Mouse (Mus musculus): ENCODE data around the gene Adamts6.

The Adamts6 gene

GRCm38 (mm10) chr13:104460287-104460686, 172.7 kb downstream of the Adamts6 start:
- DNase-seq (ENCODE audit: low read depth) = no peak

- no peak for DNase-seq (ENCODE audit: low read depth)
Observed at GRCm38 (mm10) chr13:104468061-104468460, 180.4 kb downstream of the Adamts6 start.

- DNase-seq (ENCODE audit: low read depth) = no peak
Observed at GRCm38 (mm10) chr13:104476285-104476956, 188.8 kb downstream of the Adamts6 start.

- no peak for DNase-seq (ENCODE audit: low read depth)
Observed at GRCm38 (mm10) chr13:104482426-104483089, 194.9 kb downstream of the Adamts6 start.

- no peak for DNase-seq (ENCODE audit: low read depth)
Observed at GRCm38 (mm10) chr13:104483111-104483722, 195.6 kb downstream of the Adamts6 start.

GRCm38 (mm10) chr13:104491046-104491811, 203.6 kb downstream of the Adamts6 start:
- DNase-seq (ENCODE audit: low read depth) = no peak

- no peak for DNase-seq (ENCODE audit: low read depth)
Observed at GRCm38 (mm10) chr13:104493466-104493993, 205.9 kb downstream of the Adamts6 start.

- DNase-seq (ENCODE audit: low read depth) = no peak
Observed at GRCm38 (mm10) chr13:104494200-104494873, 206.7 kb downstream of the Adamts6 start.

- DNase-seq (ENCODE audit: low read depth) = no peak
Observed at GRCm38 (mm10) chr13:104497592-104497991, 210.0 kb downstream of the Adamts6 start.

GRCm38 (mm10) chr13:104498669-104499068, 211.0 kb downstream of the Adamts6 start:
- no peak for DNase-seq (ENCODE audit: low read depth)

GRCm38 (mm10) chr13:104499116-104500040, 211.7 kb downstream of the Adamts6 start:
- DNase-seq (ENCODE audit: low read depth) = no peak

- no peak for DNase-seq (ENCODE audit: low read depth)
Observed at GRCm38 (mm10) chr13:104502406-104502805, 214.8 kb downstream of the Adamts6 start.

- no peak for DNase-seq (ENCODE audit: low read depth)
Observed at GRCm38 (mm10) chr13:104504043-104504442, 216.4 kb downstream of the Adamts6 start.

- DNase-seq (ENCODE audit: low read depth) = no peak
Observed at GRCm38 (mm10) chr13:104506165-104506875, 218.7 kb downstream of the Adamts6 start.

- no peak for DNase-seq (ENCODE audit: low read depth)
Observed at GRCm38 (mm10) chr13:104507671-104508070, 220.0 kb downstream of the Adamts6 start.

GRCm38 (mm10) chr13:104509561-104510493, 222.2 kb downstream of the Adamts6 start:
- DNase-seq (ENCODE audit: low read depth) = no peak

GRCm38 (mm10) chr13:104510766-104511165, 223.1 kb downstream of the Adamts6 start:
- no peak for DNase-seq (ENCODE audit: low read depth)

GRCm38 (mm10) chr13:104515054-104515453, 227.4 kb downstream of the Adamts6 start:
- no peak for DNase-seq (ENCODE audit: low read depth)

GRCm38 (mm10) chr13:104516146-104516545, 228.5 kb downstream of the Adamts6 start:
- no peak for DNase-seq (ENCODE audit: low read depth)
